Mouse (Mus musculus) left cerebral cortex, adult 11 months (tissue): ENCODE data around the gene Sigirr.
A peak's percentile ranks its signal among the peaks of the same experiment; 100 is the strongest.

Source experiments
- DNase-seq: peaks from one replicate; pipeline ENCODE4 v3.0.0; 2022; ENCODE audit warnings: low spot score

Sigirr gene

DNA sequence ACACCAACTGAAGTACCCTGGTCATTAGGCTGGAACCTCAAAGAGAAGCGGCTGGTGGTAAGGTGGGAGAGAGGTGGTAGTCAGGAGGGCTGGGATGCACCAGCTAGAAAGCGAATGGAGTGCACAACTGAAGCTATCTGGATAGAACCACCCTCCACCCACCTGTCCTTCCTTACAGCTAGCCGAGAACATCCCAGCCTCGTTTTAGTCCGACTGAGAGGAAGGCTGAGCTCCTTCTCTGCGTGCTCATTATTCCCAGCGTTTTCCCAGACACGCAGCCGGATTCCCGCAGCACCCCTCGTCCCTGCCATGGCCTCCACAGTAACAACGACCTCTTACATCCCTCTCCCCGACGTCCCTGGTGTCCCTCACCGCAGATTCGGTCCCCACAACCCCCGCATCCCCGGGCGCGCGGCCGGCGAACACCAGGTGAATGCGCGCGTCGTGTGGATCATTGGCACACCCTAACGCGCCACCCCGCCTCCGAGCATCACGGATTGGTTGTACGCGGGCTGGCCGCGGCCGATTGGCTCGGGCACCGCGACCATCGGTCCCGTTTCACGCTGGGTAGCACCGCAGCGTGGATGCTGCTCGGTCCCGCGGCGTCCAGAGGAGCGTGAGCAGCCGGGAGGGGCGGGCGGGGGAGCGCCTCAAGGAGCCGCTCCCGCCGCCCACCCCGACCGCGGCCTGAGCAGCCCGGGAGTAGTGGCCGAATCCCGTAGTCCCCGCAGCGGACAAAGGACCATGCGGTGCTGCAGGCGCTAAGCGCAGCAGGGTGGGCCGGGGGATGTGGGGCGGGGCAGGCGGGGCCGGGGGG lies 39.7 kb downstream of the Sigirr start, which contains the start of gene B4galnt4:
Gene B4galnt4 (plus strand): TSS at position 679 of the 817 bp plus-strand sequence.
- DNase-seq, result peak; percentile 89

DNA sequence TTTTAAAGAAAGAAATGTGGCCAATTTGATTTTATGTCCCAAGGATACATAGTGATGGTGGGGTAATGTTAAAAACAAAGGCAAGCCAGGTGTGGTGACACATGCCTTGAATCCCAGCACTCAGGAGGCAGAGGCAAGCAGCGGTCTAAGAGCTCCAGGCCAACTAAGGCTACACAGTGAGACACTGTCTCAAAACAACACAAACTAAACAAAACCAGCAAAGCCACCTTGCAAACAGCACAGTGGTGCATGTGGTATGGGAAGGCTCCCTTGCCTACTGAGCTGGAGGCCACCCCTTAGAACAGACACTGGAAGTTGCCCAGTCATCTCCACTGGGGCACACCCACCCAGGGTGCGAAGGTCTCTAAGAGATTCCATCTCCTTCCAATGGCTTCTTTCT lies 40.4 kb downstream of the Sigirr start:
- DNase-seq, result no peak

DNA sequence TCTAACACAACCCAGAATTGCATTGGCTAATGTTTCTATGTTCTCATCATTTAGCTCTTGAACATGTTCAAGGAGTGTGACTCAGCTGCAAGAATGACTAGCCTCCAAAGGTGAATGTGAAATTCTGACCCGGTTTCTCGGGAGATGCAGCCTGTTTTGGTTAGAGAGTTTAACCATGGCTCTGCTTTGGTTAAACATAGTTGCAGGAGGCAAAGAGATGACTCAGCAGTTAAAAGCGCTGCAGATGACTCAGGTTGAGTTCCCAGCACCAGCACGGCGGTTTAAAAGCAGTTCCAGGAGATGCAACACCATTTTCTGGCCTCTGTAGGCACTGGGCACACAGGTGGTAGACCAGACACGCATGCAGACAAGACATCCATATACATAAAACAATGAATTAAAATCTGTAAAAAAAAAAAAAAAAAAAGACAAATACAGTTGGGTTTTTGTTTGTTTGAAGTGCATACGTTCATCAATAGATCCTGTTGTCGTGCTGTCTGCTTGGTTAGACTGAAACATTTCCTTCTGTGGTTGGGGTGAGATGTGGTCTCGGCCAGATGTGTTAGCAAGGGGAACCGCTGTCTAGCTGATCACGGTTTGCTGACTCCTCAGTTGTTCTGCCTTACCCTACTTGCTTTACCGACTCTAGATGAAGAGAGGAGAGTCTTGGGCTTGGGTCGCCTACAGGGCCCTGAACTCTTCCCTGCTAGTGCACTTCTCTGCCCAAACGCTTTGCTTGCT lies 41.6 kb downstream of the Sigirr start:
- DNase-seq, result no peak

DNA sequence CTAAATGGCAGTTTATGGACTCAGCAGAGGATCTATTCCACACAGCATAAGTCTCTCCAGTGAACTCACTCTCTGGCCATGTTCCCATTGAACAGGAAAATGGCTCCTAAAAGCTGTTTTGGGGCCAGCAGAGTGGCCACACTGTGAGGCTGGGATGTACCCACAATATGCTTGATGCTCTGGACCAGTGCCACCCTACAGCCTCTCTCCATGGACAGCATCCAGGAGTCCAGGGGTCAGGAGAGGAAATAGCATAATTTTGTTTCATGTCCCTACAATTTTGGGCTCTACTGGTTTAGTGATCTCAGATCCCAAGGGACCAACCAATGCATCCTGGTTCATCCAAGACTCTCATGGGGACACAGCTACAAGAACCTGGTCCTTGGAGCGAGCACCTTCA lies 42.8 kb downstream of the Sigirr start:
- no peak for DNase-seq

DNA sequence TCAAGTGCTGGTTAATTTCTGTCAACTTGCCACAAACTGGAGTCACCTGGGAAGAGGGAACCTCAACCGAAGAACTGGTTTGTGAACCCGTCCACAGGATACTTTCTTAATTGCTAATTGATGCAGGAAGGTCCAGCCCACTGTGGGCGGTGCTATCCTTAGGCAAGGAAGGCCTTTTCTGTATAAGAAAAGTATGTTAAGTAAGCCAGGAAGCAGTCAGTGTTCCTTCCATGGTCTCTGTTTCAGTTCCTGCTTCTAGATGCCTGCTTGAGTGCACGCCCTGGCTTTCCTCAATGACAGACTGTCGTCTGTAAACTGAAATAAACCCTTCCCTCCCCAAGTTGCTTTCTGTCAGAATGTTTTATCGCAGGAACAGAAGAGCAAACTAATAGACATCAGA lies 43.4 kb downstream of the Sigirr start:
- no peak for DNase-seq

DNA sequence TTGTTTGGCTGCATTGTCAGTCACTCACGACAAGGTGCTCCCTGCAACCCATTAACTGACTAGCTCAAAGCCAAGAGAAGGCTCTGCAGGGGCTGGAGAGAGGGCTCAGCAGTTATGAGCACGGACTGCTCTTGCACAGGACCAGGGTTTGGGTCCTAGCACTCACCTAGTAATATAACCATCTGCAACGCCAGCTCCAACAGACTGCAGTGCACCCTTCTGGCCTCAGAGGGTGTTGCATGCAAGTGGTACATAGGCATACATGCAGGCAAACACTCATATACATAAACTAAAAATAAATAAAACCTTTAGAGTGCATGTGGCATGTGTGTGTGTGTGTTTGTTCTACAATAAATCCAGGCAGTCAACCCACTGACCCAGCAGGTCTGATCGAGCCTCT lies 44.6 kb downstream of the Sigirr start:
- DNase-seq, result no peak

DNA sequence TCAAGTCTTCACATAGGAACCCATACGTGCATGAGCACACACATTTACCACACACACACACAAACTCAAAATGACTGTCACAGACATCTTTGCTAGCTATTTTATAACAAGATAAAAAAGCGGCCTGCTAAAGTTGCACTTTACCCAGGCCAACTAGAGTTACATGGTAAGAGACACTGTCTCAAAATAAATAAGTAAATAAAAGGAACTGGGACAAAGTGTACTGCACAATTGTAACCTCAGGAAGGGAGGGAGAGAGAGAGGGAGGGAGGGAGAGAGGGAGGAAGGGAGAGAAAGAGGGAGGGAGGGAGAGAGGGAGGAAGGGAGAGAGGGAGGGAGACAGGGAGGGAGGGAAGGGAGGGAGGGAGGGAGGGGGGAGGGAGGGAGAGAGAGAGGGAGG lies 48.0 kb downstream of the Sigirr start:
- no peak for DNase-seq

DNA sequence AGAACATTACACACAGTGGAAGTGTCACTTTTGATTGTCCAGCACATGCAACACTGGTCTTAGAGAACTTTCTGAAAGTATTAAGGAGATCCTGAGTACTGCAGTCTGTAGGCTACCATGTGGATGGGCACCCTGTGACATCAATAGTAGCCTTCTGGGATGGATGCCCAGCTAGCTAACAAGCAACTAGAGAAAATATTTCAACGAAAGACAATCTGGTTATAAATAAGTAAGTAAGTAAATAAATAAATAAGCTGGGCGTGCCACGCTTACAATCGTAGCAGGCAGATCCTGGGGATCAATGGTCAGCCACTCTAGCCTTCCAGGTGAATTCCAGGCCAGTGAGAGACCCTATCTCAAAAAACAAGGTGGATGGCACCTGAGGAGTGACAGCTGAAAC lies 48.4 kb downstream of the Sigirr start:
- DNase-seq, result no peak

DNA sequence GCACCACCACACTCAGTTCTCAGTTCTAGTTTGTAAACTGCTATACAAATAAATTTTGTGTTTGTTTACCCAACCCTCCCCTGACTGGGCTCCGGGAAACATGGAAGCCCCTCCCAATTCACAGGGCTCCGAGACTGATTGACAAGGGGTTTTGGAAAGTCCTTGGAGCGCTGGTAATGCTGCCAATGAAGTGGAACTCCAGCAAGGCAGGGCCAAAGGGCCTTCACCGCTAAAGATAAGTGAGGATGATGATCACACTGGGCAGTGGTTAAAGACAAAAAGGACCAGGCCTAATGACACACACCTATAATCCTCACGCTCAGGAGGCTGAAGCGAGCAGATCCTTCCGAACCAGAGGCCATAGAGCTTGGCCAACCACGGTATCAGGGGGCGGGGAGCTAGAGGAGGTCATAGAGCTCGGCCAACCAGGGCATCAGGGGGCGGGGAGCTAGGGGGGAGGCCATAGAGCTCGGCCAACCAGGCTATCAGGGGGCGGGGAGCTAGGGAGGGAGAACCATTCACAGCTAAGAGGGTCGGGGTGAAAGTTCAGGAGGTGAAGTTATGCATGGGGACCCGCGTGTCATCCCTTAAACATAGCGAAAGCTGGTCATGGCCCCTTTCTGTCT lies 49.2 kb downstream of the Sigirr start:
- DNase-seq, result no peak

DNA sequence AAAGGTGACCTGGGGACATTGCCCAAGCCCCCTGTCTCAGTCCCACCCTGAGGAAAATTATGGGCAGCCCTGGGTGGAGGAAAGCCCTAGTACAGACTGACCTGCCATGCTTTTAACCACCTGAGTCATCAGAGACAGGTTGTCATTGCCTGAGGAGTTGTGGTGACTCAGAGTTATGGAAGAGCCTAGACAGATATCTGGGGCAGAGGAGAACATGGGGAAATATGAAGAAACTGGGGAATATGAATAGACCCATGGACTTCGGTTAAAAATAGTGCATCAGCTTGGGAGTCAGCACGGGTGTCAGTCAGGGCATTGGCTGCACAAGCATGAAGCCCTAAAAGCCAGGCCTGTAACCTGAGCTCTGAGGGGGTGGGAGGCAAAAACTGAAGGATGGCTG lies 51.0 kb downstream of the Sigirr start:
- DNase-seq, result no peak

DNA sequence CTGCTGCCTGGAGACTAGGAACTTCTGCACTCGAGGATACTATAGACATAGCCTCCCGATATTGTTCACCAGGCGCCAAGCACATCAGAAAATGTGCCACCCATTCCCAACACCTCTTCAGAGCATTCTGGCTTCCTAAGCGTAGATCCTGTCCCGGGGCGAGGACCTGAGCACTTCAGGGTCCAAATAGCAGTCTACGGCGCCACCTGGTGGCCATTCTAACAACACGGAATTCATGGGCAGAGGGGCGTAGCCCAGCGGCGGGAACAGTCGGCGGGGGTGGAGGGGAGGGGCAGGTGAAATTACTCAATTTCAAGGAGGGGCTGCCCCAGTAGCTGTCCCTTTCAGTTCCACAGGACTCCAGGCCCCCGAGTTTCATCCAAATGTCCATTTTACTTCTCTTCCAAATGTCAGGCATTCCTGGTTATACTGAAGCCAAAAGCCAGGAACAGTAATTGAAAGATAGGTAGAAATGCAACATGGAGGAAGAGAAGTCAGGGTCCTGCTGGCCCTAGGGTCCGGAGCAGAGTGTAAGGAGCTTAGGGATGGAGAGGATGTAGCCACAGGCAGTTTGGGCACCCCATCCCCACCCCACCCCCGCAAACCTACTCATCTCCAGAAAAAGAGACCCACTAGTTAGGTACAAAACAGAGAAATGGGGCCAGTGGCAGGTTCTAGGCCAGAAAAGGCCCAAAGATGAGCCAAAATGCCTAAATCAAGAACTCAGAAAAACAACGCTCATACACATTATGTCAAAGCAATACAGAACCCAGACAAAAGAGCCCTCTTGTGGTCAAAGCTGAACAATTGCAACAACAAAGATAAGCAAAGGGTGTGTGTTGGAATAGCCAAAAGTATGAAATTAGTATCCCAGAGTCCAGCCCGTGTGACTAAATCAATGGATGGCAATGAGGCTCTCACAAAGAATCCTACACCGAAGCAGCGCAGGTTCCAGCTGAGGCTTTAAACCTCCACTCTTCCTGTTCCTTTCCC lies 51.9 kb downstream of the Sigirr start:
- peak; percentile 81 for DNase-seq

DNA sequence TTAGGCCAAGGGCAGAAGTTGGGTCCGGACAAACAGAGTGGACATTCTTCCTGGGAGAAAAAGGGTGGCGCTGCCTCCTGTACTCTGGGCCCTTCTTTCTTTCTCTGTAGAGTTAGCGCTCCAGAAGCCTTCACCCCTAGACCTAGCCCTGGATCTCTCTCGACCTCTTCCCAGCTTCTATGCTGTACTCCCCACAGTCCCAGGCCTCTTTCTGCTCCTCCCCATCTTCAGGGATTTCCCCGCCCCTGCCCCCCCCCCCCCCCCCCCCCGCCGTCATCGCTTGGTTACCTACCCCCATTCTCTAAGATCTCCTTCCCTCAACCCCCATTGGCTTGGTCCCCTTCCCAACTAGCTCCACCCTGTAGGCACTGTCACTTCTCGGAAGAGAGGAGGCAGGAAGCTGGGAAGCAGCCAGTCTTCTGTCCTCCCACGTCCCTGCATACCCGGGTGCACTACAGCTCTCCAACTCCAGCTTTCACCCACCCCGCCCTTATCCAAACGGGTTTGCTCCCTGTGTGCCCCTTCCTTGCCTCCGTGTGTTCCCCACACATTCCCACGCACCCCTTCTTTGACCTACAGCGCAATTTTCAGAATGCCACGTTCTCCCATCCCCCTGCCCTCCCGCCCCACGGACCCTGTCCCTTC lies 52.7 kb downstream of the Sigirr start:
- peak; percentile 71 for DNase-seq

DNA sequence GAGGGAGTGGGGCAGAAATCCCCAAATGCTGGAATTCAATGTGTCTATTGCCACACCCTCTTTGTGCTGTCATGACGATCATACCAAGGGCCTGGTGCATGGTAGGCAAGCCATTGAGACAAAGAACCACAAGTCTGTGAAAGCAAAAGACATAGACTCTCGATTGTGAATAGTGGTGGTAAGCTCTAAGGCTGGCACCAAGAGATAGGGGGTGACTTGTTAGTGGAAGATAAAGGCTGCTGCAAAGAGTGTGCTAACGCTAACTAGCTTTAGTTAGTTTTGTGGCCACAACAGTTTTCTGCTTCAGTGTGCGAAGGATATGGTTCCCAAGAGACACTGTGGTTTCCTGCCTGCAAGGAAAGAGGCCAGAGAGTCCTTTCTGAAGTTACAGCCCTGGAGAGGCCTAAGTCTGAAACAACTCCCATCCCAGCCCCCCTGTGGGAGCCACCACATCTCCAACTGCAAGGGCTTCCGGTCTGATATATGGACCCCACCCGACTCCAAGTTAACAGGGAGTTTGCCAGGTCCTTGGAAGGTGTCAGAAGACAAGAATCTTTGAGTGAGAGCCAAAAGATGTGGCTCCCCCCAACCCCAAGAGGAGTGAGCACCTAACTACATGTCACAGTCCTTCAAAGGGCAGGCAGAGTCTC lies 53.3 kb downstream of the Sigirr start:
- no peak for DNase-seq

DNA sequence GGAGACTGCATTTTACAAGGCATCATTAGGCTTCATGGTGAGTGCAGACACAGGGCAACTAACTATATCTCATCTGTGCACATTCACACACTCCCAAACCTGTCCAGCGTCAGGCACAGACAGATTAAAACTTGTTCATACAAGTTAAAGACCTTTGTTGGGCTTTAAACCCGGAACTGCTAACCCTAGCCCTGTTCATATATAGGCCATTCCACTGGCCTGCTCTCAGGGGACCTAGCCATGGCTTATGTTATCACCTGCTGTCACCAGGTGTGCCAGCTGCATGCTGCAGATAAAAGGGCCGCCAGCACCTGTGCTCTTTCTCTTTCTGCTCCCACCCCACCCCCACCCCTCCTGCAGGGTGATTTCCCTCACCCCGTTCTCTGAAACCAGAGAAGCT lies 57.8 kb downstream of the Sigirr start:
- no peak for DNase-seq

DNA sequence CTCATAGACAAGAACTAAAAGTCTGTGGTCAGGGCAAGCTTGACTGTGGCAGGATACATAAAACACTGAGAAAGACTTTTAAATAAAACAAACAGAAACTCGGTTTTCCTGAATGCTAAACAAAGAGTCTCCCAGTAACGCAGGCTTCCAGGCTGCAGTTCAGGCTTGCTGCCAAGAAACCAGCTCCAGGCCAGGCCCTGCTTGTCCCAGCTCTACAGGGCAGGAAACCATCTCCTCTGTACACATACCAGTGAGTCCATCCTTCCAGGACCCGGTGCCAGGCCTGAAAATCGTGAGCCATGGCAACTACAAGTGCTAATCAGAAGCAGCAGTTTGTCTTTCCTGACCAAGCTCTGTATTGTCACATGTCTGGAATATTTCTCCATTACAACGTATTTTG lies 58.7 kb downstream of the Sigirr start:
- DNase-seq, result no peak
